Mouse (Mus musculus): Measurements from ENCODE around the gene Ctf1.

Gene Ctf1

DNA sequence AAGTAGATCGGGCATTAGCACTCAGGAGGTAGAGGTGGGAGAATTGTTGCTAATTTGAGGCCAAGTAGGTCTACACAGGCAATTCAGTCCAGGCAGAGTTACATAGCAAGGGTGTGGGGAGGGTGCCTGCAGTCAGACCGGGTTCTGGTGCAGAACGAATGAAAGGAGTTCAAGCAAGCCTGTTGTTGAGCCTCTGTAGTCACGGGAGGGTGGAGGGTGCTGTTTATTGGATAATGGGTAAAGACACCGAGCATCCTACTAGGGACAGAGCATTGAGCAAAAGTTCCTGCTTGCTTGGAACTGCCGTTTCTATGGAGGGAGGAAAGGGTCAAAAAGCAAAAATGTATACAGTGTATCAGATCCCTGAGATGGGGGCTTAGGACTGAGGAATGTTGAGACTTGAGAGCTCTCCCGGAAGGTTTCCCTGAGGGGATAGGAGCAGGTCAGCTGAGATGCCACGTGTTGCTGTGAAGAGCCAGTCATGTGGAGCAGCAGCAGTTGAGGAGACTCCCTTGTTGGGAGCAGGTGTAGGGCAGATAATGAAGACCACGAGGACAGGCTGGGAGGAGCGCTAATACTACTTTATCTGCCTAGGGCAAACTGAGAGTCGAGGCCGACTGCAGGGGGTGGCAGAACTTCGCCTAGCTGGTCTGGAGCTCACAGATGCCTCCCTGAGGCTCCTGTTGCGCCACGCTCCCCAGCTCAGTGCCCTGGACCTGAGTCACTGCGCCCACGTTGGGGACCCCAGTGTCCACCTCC lies 54.5 kb downstream of the Ctf1 start:
- TF ChIP-seq GATA4 (IDR thresholded peaks at IDR 0.05; ENCODE audit: insufficient replicate concordance, low read length), result no peak

All from liver, adult (tissue).